Mouse (Mus musculus): ENCODE data around the gene Dedd2. TPM values are rescaled to one million over a fixed set of nuclear protein-coding genes. Genes with fewer than 3 reads are reported as not detected.
"Not testable (repeated sequence)": the region's sequence is repeated elsewhere in the genome, so short reads cannot be mapped to it uniquely, and the experiment has no call there.

The Dedd2 gene
- polyA plus RNA-seq (2014; fragmentation: Nextera tagmentation; extraction: Ambion mirVana), result 10.8 and 12.5 TPM in 2 replicates

- Histone ChIP-seq H3K27ac (ENCODE audit: low read depth, low read length) (peak within 1 kb of the TSS; percentile 86), H3K9ac (ENCODE audit: low read length) (peak within 1 kb of the TSS; percentile 83), H3K9me3 (replicated peaks; ENCODE audit: control insufficient read depth, low read length) (no peaks in the 10 kb centered on the region), H3K4me2 (ENCODE audit: low read length) (peak within 1 kb of the TSS; percentile 97), H3K4me1 (ENCODE audit: control insufficient read depth, insufficient read depth, low read length) (peaks cover 22% of the 10 kb centered on the region), H3K4me3 (ENCODE audit: low read depth, low read length) (peak within 1 kb of the TSS; percentile 65), H3K27me3 (replicated peaks; ENCODE audit: control insufficient read depth, insufficient read depth, low read length) (no peaks in the 10 kb centered on the region), H3K36me3 (ENCODE audit: control insufficient read depth, insufficient read depth, low read length) (peaks cover 21% of the 10 kb centered on the region)
- peak; percentile 0; the same call in 1 of the 2 replicates for ATAC-seq
- WGBS, result 6% methylated on average over 20 of the region's 20 CpGs
- peak; percentile 6 for DNase-seq (ENCODE audit: low spot score)
Observed at GRCm38 (mm10) chr7:25220457-25221101, at the start of gene Dedd2. Gene Dedd2, minus strand, starts transcription at chr7:25220615.

- peak overlapping the region; percentile 73 for H3K4me3 ChIP-seq (ENCODE audit: low read depth, low read length)
- no peaks in the 10 kb centered on the region for H3K9me3 ChIP-seq (replicated peaks; ENCODE audit: control insufficient read depth, low read length)
- H3K27ac ChIP-seq (ENCODE audit: low read depth, low read length), result no peak overlapping the region
- H3K4me1 ChIP-seq (ENCODE audit: control insufficient read depth, insufficient read depth, low read length), result peaks cover 18% of the 10 kb centered on the region
- DNase-seq (ENCODE audit: low spot score) (no peak), ATAC-seq (no peak)
- peak overlapping the region; percentile 80 for H3K4me2 ChIP-seq (ENCODE audit: low read length)
- H3K9ac ChIP-seq (ENCODE audit: low read length), result peak overlapping the region; percentile 81; the same call in 1 of the 2 replicates
- H3K27me3 ChIP-seq (replicated peaks; ENCODE audit: control insufficient read depth, insufficient read depth, low read length), result no peaks in the 10 kb centered on the region
- 86% methylated on average over 8 of the region's 8 CpGs for WGBS
- peaks cover 36% of the 10 kb centered on the region for H3K36me3 ChIP-seq (ENCODE audit: control insufficient read depth, insufficient read depth, low read length)
Observed at GRCm38 (mm10) chr7:25269545-25270271, 49.3 kb upstream of the Dedd2 start.

DNA sequence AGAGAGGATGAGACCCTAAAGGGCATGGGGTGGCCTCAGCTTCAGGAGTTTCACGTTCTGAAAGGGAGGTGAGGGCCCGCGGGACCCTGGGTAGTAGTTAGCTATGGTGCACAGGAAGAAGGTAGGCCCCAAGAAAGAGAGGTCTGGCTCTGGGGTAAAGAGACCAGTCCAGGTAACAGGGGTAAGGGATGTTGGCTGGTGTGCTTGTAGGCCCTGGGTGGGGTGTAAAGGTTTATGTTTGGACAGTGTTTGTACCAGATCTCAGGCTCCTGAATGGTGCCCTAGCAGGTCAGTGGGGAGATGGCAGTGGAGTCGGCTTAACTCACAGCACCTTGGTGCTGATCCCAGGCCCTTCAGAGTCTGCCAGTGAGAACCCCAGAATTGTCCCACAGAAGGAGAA is 48.6 kb upstream of the Dedd2 start:
- Histone ChIP-seq H3K9ac (ENCODE audit: low read length) (peak overlapping the region; percentile 81), H3K4me3 (ENCODE audit: low read depth, low read length) (peak overlapping the region; percentile 73), H3K27ac (ENCODE audit: low read depth, low read length) (no peak overlapping the region), H3K27me3 (replicated peaks; ENCODE audit: control insufficient read depth, insufficient read depth, low read length) (no peaks in the 10 kb centered on the region), H3K36me3 (ENCODE audit: control insufficient read depth, insufficient read depth, low read length) (peaks cover 32% of the 10 kb centered on the region), H3K9me3 (replicated peaks; ENCODE audit: control insufficient read depth, low read length) (no peaks in the 10 kb centered on the region), H3K4me2 (ENCODE audit: low read length) (peak overlapping the region; percentile 80), H3K4me1 (ENCODE audit: control insufficient read depth, insufficient read depth, low read length) (peaks cover 14% of the 10 kb centered on the region)
- 49% methylated on average over 4 of the region's 4 CpGs for WGBS
- DNase-seq (ENCODE audit: low spot score) (no peak), ATAC-seq (no peak)

DNA sequence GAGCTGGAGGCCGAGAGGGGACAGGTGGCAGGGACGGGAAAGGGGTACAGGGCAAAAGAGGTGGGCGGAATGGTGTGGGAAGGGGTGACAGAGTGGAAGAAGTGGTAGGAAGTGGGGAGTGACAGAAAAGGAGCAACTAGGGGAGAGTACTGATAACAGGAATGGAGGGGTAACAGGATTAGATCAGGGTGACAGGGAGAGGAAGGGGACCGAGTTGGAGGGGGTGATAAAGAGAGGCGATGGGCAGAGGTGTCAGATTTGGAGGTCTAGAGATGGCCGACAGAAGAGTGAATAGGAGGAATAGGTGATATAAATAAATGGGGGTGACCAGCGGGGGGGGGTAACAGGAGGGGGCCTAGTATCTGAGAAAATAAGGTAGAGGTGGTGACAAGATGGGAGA is 48.2 kb upstream of the Dedd2 start:
- peak overlapping the region; percentile 80 for H3K4me2 ChIP-seq (ENCODE audit: low read length)
- DNase-seq (ENCODE audit: low spot score) (no peak), ATAC-seq (no peak)
- peaks cover 14% of the 10 kb centered on the region for H3K4me1 ChIP-seq (ENCODE audit: control insufficient read depth, insufficient read depth, low read length)
- peak overlapping the region; percentile 81 for H3K9ac ChIP-seq (ENCODE audit: low read length)
- no peaks in the 10 kb centered on the region for H3K9me3 ChIP-seq (replicated peaks; ENCODE audit: control insufficient read depth, low read length)
- 3% methylated on average over 7 of the region's 7 CpGs for WGBS
- peak overlapping the region; percentile 73 for H3K4me3 ChIP-seq (ENCODE audit: low read depth, low read length)
- H3K27me3 ChIP-seq (replicated peaks; ENCODE audit: control insufficient read depth, insufficient read depth, low read length), result no peaks in the 10 kb centered on the region
- peaks cover 28% of the 10 kb centered on the region for H3K36me3 ChIP-seq (ENCODE audit: control insufficient read depth, insufficient read depth, low read length)
- peak overlapping the region; percentile 82 for H3K27ac ChIP-seq (ENCODE audit: low read depth, low read length)

DNA sequence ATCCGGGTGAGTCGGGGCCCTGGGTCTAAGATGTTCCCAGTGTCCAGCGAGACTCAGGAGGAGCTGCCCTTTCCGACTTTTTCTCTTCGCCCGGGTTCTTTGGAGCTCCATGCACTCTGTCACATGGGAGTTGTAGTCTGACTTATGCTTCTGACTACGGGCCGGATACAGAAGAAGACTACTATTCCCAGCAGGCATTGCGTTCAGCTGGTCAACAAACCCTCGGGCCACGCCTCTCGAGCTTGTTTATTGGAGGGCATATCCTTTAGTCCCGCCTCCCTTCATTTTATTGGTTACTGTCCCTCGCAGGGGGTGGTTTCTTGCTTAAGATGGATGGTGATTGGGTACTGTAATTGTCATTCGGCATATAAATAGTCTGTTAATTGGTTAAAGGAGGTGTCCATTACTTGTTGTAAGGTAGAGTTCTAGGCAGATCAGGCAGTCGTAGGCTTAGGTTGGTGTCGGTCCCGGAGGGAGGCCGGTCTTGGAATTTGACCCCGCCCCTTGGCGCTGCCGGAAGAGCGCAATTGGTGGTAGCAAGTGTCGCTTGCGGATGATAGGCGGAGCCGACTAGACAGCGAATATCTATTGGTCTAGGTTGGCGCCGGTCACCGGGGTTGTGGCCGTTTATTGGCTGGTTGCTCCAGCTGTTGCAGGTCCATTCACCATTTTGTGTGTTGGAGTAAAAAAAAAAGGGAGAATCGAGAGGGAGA is 47.5 kb upstream of the Dedd2 start:
- peaks cover 22% of the 10 kb centered on the region for H3K36me3 ChIP-seq (ENCODE audit: control insufficient read depth, insufficient read depth, low read length)
- peak; percentile 100 for DNase-seq (ENCODE audit: low spot score)
- H3K4me3 ChIP-seq (ENCODE audit: low read depth, low read length), result peak overlapping the region; percentile 73
- H3K9me3 ChIP-seq (replicated peaks; ENCODE audit: control insufficient read depth, low read length), result no peaks in the 10 kb centered on the region
- H3K9ac ChIP-seq (ENCODE audit: low read length), result peak overlapping the region; percentile 81
- under 1% methylated on average over 33 of the region's 33 CpGs for WGBS
- H3K4me2 ChIP-seq (ENCODE audit: low read length), result peak overlapping the region; percentile 80
- peak overlapping the region; percentile 84 for H3K27ac ChIP-seq (ENCODE audit: low read depth, low read length)
- peak; percentile 96 for ATAC-seq
- H3K27me3 ChIP-seq (replicated peaks; ENCODE audit: control insufficient read depth, insufficient read depth, low read length), result no peaks in the 10 kb centered on the region
- peaks cover 14% of the 10 kb centered on the region for H3K4me1 ChIP-seq (ENCODE audit: control insufficient read depth, insufficient read depth, low read length)

DNA sequence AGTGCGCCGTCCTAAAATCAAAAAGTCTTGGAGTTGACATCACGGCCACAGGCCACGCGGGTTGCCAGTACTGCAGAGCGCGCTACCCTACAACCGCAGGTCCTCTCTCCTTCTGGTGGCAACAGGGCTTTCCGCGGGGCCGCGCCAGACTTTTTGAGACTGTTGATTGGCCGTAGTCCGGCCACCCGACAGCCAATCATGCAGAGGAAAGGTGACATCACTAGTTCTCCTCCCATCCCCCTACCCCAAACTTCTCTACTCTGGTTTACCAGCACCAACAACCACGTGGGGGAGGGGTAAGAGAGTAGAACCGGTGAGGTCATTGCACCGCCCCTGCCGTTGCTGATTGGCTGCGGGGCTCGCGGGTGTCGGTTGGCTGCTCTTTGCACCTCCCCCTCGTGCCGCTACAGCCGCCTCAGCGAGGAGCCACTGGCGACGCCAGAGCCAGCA is 46.9 kb upstream of the Dedd2 start, which contains the start of gene Cic:
Cic (plus strand) TSS at position 404 of the 450 bp plus-strand sequence.
- ATAC-seq, result peak; percentile 85
- peak within 1 kb of the TSS; percentile 80 for H3K4me2 ChIP-seq (ENCODE audit: low read length)
- peak within 1 kb of the TSS; percentile 81 for H3K9ac ChIP-seq (ENCODE audit: low read length)
- peaks cover 14% of the 10 kb centered on the region for H3K4me1 ChIP-seq (ENCODE audit: control insufficient read depth, insufficient read depth, low read length)
- H3K27ac ChIP-seq (ENCODE audit: low read depth, low read length), result peak within 1 kb of the TSS; percentile 84
- peak; percentile 100 for DNase-seq (ENCODE audit: low spot score)
- no peaks in the 10 kb centered on the region for H3K27me3 ChIP-seq (replicated peaks; ENCODE audit: control insufficient read depth, insufficient read depth, low read length)
- peaks cover 16% of the 10 kb centered on the region for H3K36me3 ChIP-seq (ENCODE audit: control insufficient read depth, insufficient read depth, low read length)
- H3K9me3 ChIP-seq (replicated peaks; ENCODE audit: control insufficient read depth, low read length), result no peaks in the 10 kb centered on the region
- under 1% methylated on average over 29 of the region's 29 CpGs for WGBS
- H3K4me3 ChIP-seq (ENCODE audit: low read depth, low read length), result peak within 1 kb of the TSS; percentile 73

GRCm38 (mm10) chr7:25266180-25266962 is 46.0 kb upstream of the Dedd2 start:
- DNase-seq (ENCODE audit: low spot score) (no peak), ATAC-seq (no peak)
- 88% methylated on average over 8 of the region's 8 CpGs for WGBS
- peaks cover 14% of the 10 kb centered on the region for H3K4me1 ChIP-seq (ENCODE audit: control insufficient read depth, insufficient read depth, low read length)
- no peak overlapping the region for H3K27ac ChIP-seq (ENCODE audit: low read depth, low read length)
- peaks cover 7% of the 10 kb centered on the region; the same call in 1 of the 2 replicates for H3K36me3 ChIP-seq (ENCODE audit: control insufficient read depth, insufficient read depth, low read length)
- no peaks in the 10 kb centered on the region for H3K27me3 ChIP-seq (replicated peaks; ENCODE audit: control insufficient read depth, insufficient read depth, low read length)
- peak overlapping the region; percentile 58; the same call in 1 of the 2 replicates for H3K4me3 ChIP-seq (ENCODE audit: low read depth, low read length)
- no peaks in the 10 kb centered on the region for H3K9me3 ChIP-seq (replicated peaks; ENCODE audit: control insufficient read depth, low read length)
- H3K4me2 ChIP-seq (ENCODE audit: low read length), result peak overlapping the region; percentile 64
- no peak overlapping the region for H3K9ac ChIP-seq (ENCODE audit: low read length)

GRCm38 (mm10) chr7:25265743-25266142 is 45.3 kb upstream of the Dedd2 start:
- H3K36me3 ChIP-seq (ENCODE audit: control insufficient read depth, insufficient read depth, low read length); H3K9me3 ChIP-seq (replicated peaks; ENCODE audit: control insufficient read depth, low read length); H3K4me3 ChIP-seq (ENCODE audit: low read depth, low read length); H3K27me3 ChIP-seq (replicated peaks; ENCODE audit: control insufficient read depth, insufficient read depth, low read length); ATAC-seq; H3K27ac ChIP-seq (ENCODE audit: low read depth, low read length); DNase-seq (ENCODE audit: low spot score); H3K4me2 ChIP-seq (ENCODE audit: low read length); H3K9ac ChIP-seq (ENCODE audit: low read length): not testable (repeated sequence)
- H3K4me1 ChIP-seq (ENCODE audit: control insufficient read depth, insufficient read depth, low read length), result peaks cover 14% of the 10 kb centered on the region
- WGBS, result 92% methylated on average over 5 of the region's 5 CpGs
